Mouse (Mus musculus) lung, postnatal 0 days (tissue): ENCODE measurements around the gene Srpr.

ENCODE experiments used
- CTCF ChIP-seq: IDR thresholded peaks from 2 replicates; pipeline ENCODE4 v1.5.1; 2016; ENCODE audit warnings: antibody characterized with exemption, mild to moderate bottlenecking
- EP300 ChIP-seq: IDR thresholded peaks from 2 replicates; pipeline ENCODE4 v1.6.1; 2016; ENCODE audit warnings: antibody characterized with exemption, mild to moderate bottlenecking, control low read depth

DNA sequence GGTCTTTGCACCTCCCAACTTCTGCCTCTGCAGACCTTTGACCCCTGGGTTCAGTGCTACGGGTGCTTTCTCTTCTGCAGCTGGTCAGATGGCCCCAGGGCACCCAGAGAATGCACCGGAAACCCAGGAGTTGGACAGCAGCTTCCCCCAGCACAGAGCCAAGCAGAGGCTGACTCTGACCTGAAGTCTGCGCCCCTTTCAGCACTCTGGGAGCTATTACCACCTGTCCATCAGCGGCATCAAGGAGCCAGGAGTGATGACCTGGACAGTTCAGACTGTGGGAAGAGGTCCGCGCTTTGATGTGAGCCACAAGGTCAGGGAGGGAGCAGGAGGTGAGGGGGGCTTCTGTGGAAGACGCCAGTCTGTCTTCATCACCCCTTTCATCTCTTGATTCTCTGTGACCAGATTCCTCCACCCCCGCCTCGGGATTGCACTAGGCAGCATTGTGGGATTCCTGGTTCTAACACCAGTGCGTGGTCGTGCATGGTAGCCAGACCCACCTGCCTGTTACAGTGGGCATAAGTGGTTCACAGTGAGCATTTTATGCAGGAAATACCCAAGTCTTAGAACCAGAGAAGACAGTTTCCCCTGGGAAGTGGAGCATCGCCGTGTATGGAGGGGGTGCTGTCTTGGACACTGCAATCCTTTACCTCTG lies 83.6 kb downstream of the Srpr start:
- no peak for TF ChIP-seq CTCF
- no peak for TF ChIP-seq EP300
